Mouse (Mus musculus) kidney, postnatal 0 days (tissue): ENCODE results near the gene Foxn2. TPM values are rescaled to one million over a fixed set of nuclear protein-coding genes. Genes with fewer than 3 reads are reported as not detected.

Experiments used
- ATAC-seq: fragments of 200-750 bp; cut with Nextera tagmentation; replicated peaks from 2 replicates; pipeline ENCODE4 v1.8.0; 2017; ENCODE audit warnings: low read depth, moderate number of reproducible peaks, moderate TSS enrichment, moderate library complexity; ENCODE audit not compliant: low FRiP score
- DNase-seq: peaks from one replicate; pipeline ENCODE4 v3.0.0-alpha.2; 2016; ENCODE audit warnings: low spot score
- H3K27ac ChIP-seq: fragments of 300-500 bp; sonication (generic); 2 replicates; pipeline ENCODE4 v1.5.1; 2014; ENCODE audit warnings: mild to moderate bottlenecking
- H3K27me3 ChIP-seq: fragments of 300-500 bp; sonication (generic); 2 replicates; pipeline ENCODE4 v1.6.1; 2014; ENCODE audit warnings: low read length, mixed read lengths; ENCODE audit not compliant: insufficient read depth
- H3K36me3 ChIP-seq: fragments of 300-500 bp; sonication (generic); 2 replicates; pipeline ENCODE4 v1.6.1; 2014; ENCODE audit warnings: low read length, mixed read lengths; ENCODE audit not compliant: insufficient read depth
- H3K4me1 ChIP-seq: fragments of 300-500 bp; sonication (generic); replicated peaks from 2 replicates; pipeline ENCODE4 v1.6.1; 2014; ENCODE audit warnings: antibody characterized with exemption, low read length, mixed read lengths; ENCODE audit not compliant: insufficient read depth
- H3K4me2 ChIP-seq: fragments of 300-500 bp; sonication (generic); 2 replicates; pipeline ENCODE4 v1.6.1; 2014; ENCODE audit warnings: mild to moderate bottlenecking, low read length, moderate library complexity, mixed read lengths
- H3K4me3 ChIP-seq: fragments of 300-500 bp; sonication (generic); replicated peaks from 2 replicates; pipeline ENCODE4 v1.5.1; 2014; ENCODE audit warnings: low read depth, low read length
- H3K9ac ChIP-seq: fragments of 300-500 bp; sonication (generic); 2 replicates; pipeline ENCODE4 v1.6.1; 2014; ENCODE audit warnings: low read depth, low read length
- H3K9me3 ChIP-seq: fragments of 300-500 bp; sonication (generic); replicated peaks from 2 replicates; pipeline ENCODE4 v1.6.1; 2016; ENCODE audit warnings: low read length, inconsistent platforms, mixed read lengths
- CTCF ChIP-seq: IDR thresholded peaks from 2 replicates; pipeline ENCODE4 v1.5.1; 2016; ENCODE audit warnings: antibody characterized with exemption, low read depth, mild to moderate bottlenecking, moderate library complexity
- WGBS: fragments of 180-500 bp; shearing (Covaris S2); extraction: QIAGEN DNeasy Blood & Tissue Kit; methylation state at CpG from one replicate; pipeline ENCODE4 v1.1.7; 2014; 5-methylcytosine and 5-hydroxymethylcytosine counted together
- polyA plus RNA-seq: library from polyadenylated mRNA; unstranded; fragments of >200 nt; fragmentation: Nextera tagmentation; extraction: Ambion mirVana; gene quantifications from 2 replicates; pipeline ENCODE4 v1.2.1, GENCODE M21; 2015

The Foxn2 gene
- polyA plus RNA-seq, 1 experiment from 2014 or later, result 9.9 TPM

DNA sequence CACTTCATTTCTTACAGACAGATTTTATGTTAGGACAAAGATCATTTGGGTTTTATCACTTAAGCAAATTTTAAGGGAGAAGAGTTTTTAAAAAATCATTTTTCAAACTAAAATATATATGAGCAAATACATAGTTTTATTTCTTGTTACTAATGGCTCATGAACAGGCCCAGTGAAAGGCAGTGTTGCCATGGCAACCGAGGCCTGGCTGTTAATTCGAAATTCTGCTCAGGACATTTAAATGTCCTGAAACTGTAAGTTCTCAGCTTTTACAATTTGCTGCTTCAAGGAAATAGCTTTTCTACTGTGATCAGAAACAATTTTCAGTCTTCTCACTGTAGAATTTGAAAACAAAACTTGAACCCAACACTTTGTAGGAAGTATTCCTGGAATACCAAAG lies 33.3 kb downstream of the Foxn2 start:
- no peak overlapping the region for H3K27ac ChIP-seq
- H3K9me3 ChIP-seq, result no peaks in the 10 kb centered on the region
- no peak overlapping the region for H3K4me3 ChIP-seq
- H3K4me1 ChIP-seq, result no peaks in the 10 kb centered on the region
- H3K4me2 ChIP-seq, result no peak overlapping the region
- no peak for TF ChIP-seq CTCF
- ATAC-seq (no peak), DNase-seq (no peak)
- H3K9ac ChIP-seq, result no peak overlapping the region
- H3K27me3 ChIP-seq, result no peaks in the 10 kb centered on the region
- WGBS, result 60% methylated on average over 2 of the region's 2 CpGs
- H3K36me3 ChIP-seq, result 0 out of 2 replicates have a peak, but pooled peaks cover 3% of the 10 kb centered on the region

GRCm38 (mm10) chr17:88477165-88477564 lies 36.7 kb downstream of the Foxn2 start:
- Histone ChIP-seq H3K9ac (no peak overlapping the region), H3K36me3 (no peaks in the 10 kb centered on the region), H3K4me3 (no peak overlapping the region), H3K27me3 (no peaks in the 10 kb centered on the region), H3K27ac (no peak overlapping the region), H3K4me2 (no peak overlapping the region), H3K9me3 (no peaks in the 10 kb centered on the region), H3K4me1 (no peaks in the 10 kb centered on the region)
- WGBS, result 95% methylated on average over 7 of the region's 7 CpGs
- no peak for DNase-seq
- no peak for ATAC-seq
- TF ChIP-seq CTCF, result no peak

GRCm38 (mm10) chr17:88477699-88478098 lies 37.2 kb downstream of the Foxn2 start:
- H3K9me3 ChIP-seq, result no peaks in the 10 kb centered on the region
- H3K4me2 ChIP-seq, result no peak overlapping the region
- H3K4me3 ChIP-seq, result no peak overlapping the region
- no peaks in the 10 kb centered on the region for H3K36me3 ChIP-seq
- no peak overlapping the region for H3K27ac ChIP-seq
- no peak for DNase-seq
- TF ChIP-seq CTCF, result no peak
- H3K27me3 ChIP-seq, result no peaks in the 10 kb centered on the region
- no peaks in the 10 kb centered on the region for H3K4me1 ChIP-seq
- no peak for ATAC-seq
- no peak overlapping the region for H3K9ac ChIP-seq

DNA sequence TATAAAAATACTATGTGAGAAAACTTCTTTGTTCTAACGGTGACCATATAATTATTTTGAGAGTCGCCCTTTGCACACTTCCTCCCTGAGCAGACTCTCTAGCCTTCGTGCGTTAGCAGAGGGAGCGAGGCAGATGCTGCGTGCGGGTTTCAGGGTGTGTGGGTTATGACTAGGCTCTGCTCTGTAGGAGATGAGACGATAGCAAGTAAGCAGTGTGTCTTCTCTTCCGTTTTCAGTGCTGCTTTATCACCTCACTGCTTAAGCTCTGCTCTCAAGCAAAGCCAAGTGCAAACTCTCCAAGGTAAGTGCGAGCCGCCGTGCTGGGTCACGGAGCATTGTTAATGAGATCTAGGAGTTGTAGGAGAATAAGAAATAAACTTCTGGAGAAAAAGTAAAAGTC lies 38.5 kb downstream of the Foxn2 start:
- Histone ChIP-seq H3K9me3 (no peaks in the 10 kb centered on the region), H3K4me3 (no peak overlapping the region), H3K36me3 (no peaks in the 10 kb centered on the region), H3K4me1 (no peaks in the 10 kb centered on the region), H3K4me2 (no peak overlapping the region), H3K27ac (no peak overlapping the region), H3K27me3 (no peaks in the 10 kb centered on the region), H3K9ac (no peak overlapping the region)
- TF ChIP-seq CTCF, result no peak
- DNase-seq (no peak), ATAC-seq (no peak)
- WGBS, result 84% methylated on average over 13 of the region's 13 CpGs

DNA sequence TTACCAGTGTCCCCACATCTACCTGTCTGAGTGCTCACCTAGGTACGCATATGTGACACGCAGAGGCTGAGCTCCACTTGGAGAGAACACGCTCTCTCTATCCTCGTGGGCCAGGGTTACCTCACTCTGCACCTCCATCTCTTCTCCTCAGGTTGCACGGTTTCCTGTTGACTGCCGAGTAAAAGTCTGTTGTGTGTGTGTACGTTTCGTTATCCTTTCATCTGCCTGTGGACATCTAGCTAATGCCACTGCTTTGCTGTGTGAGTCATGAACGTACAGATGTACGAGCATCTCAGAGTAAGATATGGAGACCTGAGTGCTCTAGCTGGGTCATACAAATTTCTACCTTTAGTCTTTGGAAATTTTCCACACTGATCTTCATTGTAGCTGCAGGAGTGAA lies 39.9 kb downstream of the Foxn2 start:
- no peaks in the 10 kb centered on the region for H3K36me3 ChIP-seq
- H3K9ac ChIP-seq, result no peak overlapping the region
- no peak overlapping the region for H3K27ac ChIP-seq
- H3K4me3 ChIP-seq, result no peak overlapping the region
- ATAC-seq, result no peak
- no peaks in the 10 kb centered on the region for H3K27me3 ChIP-seq
- DNase-seq, result no peak
- no peaks in the 10 kb centered on the region for H3K4me1 ChIP-seq
- no peak for TF ChIP-seq CTCF
- H3K9me3 ChIP-seq, result no peaks in the 10 kb centered on the region
- H3K4me2 ChIP-seq, result no peak overlapping the region
- 91% methylated on average over 10 of the region's 10 CpGs for WGBS

DNA sequence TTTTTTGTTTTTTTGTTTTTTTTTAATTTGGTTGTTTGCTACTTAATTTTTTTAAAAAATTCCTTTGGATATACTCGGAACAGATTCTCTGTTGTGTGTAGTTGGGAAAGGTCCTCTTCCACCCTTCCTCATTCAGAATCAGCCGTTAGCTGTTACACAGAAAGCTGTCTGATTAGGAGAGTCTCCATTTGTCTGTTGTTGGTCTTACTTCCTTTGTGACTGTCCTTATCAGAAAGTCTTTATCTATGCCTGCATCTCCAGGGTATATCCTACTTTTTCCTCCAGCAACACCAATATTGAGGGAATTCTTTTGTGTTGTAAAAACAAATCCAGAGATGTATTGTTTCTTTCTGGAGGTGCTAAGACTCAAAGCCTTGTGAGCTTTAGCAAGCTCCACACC lies 40.6 kb downstream of the Foxn2 start:
- H3K27me3 ChIP-seq, result no peaks in the 10 kb centered on the region
- no peak overlapping the region for H3K27ac ChIP-seq
- ATAC-seq (no peak), DNase-seq (no peak)
- H3K4me3 ChIP-seq, result no peak overlapping the region
- H3K36me3 ChIP-seq, result no peaks in the 10 kb centered on the region
- H3K4me2 ChIP-seq, result no peak overlapping the region
- no peaks in the 10 kb centered on the region for H3K9me3 ChIP-seq
- no peaks in the 10 kb centered on the region for H3K4me1 ChIP-seq
- TF ChIP-seq CTCF, result no peak
- no peak overlapping the region for H3K9ac ChIP-seq
- WGBS, result 90% methylated on average over 2 of the region's 2 CpGs

GRCm38 (mm10) chr17:88481587-88481986 lies 41.1 kb downstream of the Foxn2 start:
- ATAC-seq (no peak), DNase-seq (no peak)
- Histone ChIP-seq H3K27ac (no peak overlapping the region), H3K27me3 (no peaks in the 10 kb centered on the region), H3K36me3 (0 out of 2 replicates have a peak, but pooled peaks cover 3% of the 10 kb centered on the region), H3K4me3 (no peak overlapping the region), H3K4me2 (no peak overlapping the region), H3K4me1 (no peaks in the 10 kb centered on the region), H3K9me3 (no peaks in the 10 kb centered on the region), H3K9ac (no peak overlapping the region)
- WGBS, result 96% methylated on average over 3 of the region's 3 CpGs
- no peak for TF ChIP-seq CTCF
